Mouse (Mus musculus): ENCODE results near the gene Pds5a. TPM values are rescaled to one million over a fixed set of nuclear protein-coding genes. Genes with fewer than 3 reads are reported as not detected.
A peak's percentile ranks its signal among the peaks of the same experiment; 100 is the strongest.
"Not testable (repeated sequence)": the region's sequence is repeated elsewhere in the genome, so short reads cannot be mapped to it uniquely, and the experiment has no call there.

Pds5a gene
- 73.2 and 75.3 TPM in 2 replicates for polyA plus RNA-seq (2014; fragmentation: Nextera tagmentation; extraction: Ambion mirVana)

DNA sequence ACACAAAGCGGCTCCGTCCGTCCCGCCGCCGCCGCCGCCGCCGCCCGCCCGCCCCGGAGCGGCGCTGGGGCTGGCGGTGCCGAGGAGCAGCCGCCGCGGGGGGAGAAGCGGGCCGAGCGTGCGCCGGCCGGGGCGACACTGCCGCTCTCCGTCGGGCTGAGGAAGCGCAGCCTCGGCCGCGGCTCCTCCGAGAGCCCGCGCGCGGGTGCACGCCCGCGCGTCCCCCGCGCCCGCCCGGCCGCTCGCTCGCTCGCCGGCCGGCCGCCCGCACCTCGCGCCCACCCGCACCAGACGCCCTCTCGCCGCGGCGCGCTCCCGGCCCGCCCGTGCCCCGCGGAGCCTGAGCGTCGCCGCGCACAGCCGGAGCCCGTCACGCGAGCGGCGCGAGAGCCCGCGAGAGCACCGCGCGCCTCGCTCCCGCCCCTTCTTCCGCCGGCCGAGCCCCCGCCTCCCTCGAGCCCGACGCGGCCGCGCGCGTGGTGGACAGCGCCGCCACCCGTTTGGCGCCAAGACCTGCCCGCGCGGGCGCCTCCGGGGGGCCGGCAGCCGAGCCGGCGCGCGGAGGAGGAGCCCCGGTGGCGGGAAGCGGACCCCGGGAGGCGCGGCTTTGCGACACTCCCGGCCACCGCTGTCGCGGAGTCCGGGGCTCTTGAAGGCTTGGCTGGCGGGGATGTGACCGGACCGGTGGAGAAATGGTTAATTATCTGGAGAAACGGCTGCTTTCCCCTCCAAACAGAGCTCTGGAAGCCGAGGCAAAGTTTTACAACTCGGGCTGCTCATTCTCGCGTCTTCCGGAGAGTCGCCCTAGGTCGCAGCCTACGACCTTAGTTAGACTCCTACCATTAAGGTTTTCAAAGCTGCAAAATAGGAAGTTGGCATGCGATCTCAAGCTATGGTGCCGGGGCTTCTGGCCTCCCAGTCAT lies at the start of gene Pds5a:
Gene Pds5a, minus strand, starts transcription at position 438 of the 923 bp plus-strand sequence.
- Histone ChIP-seq H3K9ac (ENCODE audit: low read depth, low read length) (peak within 1 kb of the TSS; percentile 99), H3K4me3 (ENCODE audit: low read depth, low read length) (peak within 1 kb of the TSS; percentile 98), H3K4me1 (replicated peaks; ENCODE audit: control insufficient read depth, insufficient read depth, low read length) (peaks cover 13% of the 10 kb centered on the region), H3K27ac (ENCODE audit: low read depth, low read length) (peak within 1 kb of the TSS; percentile 99), H3K4me2 (peak within 1 kb of the TSS; percentile 94), H3K36me3 (ENCODE audit: control insufficient read depth, insufficient read depth, low read length) (peaks cover 2% of the 10 kb centered on the region; the same call in 1 of the 2 replicates), H3K9me3 (ENCODE audit: control insufficient read depth, low read length) (no peaks in the 10 kb centered on the region), H3K27me3 (replicated peaks; ENCODE audit: control insufficient read depth, insufficient read depth, low read length) (no peaks in the 10 kb centered on the region)
- DNase-seq (ENCODE audit: low spot score) (peak; percentile 91), ATAC-seq (replicated peaks; ENCODE audit: low FRiP score) (peak; percentile 88)
- WGBS: under 1% methylated on average over 92 of the region's 140 CpGs

DNA sequence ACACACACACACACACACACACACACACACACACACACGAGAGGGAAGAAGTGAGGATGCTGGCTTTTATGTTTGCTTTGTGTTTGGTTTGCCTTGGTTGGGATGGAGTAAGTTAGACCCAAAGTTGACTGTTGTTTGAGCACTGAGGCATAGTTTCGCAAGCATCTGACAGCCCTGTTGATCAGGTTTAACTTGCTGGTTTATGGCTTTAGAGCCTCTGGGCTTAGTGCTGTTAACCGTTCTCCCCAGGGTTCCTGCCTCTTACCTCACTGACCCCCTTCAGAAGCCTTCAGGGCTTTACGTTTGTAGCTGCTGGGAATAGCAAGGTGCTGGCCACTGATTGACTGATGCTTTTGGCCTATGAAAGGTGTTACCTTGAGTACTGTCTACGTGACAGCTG lies 48.8 kb upstream of the Pds5a start:
- Histone ChIP-seq H3K9ac (ENCODE audit: low read depth, low read length) (no peak overlapping the region), H3K4me3 (ENCODE audit: low read depth, low read length) (no peak overlapping the region), H3K27me3 (replicated peaks; ENCODE audit: control insufficient read depth, insufficient read depth, low read length) (no peaks in the 10 kb centered on the region), H3K9me3 (ENCODE audit: control insufficient read depth, low read length) (no peaks in the 10 kb centered on the region), H3K4me1 (replicated peaks; ENCODE audit: control insufficient read depth, insufficient read depth, low read length) (no peaks in the 10 kb centered on the region; the same call in 1 of the 2 replicates), H3K36me3 (ENCODE audit: control insufficient read depth, insufficient read depth, low read length) (no peaks in the 10 kb centered on the region), H3K4me2 (no peak overlapping the region), H3K27ac (ENCODE audit: low read depth, low read length) (no peak overlapping the region)
- no peak for DNase-seq (ENCODE audit: low spot score)
- no peak for ATAC-seq (replicated peaks; ENCODE audit: low FRiP score)
- WGBS: 66% methylated on average over 5 of the region's 5 CpGs

DNA sequence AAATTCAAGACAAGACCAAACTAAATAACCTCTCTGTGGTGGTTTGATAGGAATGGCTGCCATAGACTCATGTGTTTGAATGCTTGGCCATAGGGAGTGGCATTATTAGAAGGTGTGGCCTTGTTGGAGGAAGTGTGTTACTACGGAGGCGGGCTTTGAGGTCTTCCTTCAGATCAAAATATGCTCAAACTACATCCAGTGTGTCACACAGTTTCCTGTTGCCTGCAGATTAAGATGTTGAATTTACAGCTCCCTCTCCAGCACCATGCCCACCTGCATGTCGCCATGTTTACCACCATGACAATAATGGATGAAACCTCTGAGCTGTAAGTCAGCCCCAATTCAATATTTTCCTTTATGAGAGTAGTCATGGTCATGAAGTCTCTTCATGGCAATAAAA lies 41.3 kb upstream of the Pds5a start:
- Histone ChIP-seq H3K4me2 (no peak overlapping the region), H3K9me3 (ENCODE audit: control insufficient read depth, low read length) (no peaks in the 10 kb centered on the region), H3K9ac (ENCODE audit: low read depth, low read length) (no peak overlapping the region), H3K27ac (ENCODE audit: low read depth, low read length) (no peak overlapping the region), H3K4me1 (replicated peaks; ENCODE audit: control insufficient read depth, insufficient read depth, low read length) (no peaks in the 10 kb centered on the region), H3K4me3 (ENCODE audit: low read depth, low read length) (no peak overlapping the region), H3K36me3 (ENCODE audit: control insufficient read depth, insufficient read depth, low read length) (no peaks in the 10 kb centered on the region), H3K27me3 (replicated peaks; ENCODE audit: control insufficient read depth, insufficient read depth, low read length) (no peaks in the 10 kb centered on the region)
- WGBS: 81% methylated on average over 3 of the region's 3 CpGs
- DNase-seq (ENCODE audit: low spot score): no peak
- no peak for ATAC-seq (replicated peaks; ENCODE audit: low FRiP score)

DNA sequence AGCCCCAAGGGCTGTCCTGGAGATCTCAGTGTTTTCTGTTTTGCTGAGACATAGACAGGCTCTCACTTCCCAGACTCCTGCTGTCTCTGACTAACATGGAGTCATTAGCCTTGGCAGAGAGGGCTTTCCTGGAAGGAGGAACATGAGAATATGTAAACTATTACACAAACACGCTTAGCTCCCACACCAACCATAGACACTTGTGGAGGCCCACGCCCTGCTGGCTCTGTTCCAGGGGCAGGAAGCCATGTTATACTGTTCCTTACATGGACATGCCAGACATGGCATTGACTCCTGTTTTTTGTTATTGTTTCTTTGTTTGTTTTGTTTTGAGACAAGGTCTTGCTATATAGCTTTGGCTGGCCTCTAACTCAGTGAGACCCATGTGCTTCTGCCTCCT lies 37.5 kb upstream of the Pds5a start:
- Histone ChIP-seq H3K27ac (ENCODE audit: low read depth, low read length) (no peak overlapping the region), H3K27me3 (replicated peaks; ENCODE audit: control insufficient read depth, insufficient read depth, low read length) (no peaks in the 10 kb centered on the region), H3K4me2 (no peak overlapping the region), H3K9me3 (ENCODE audit: control insufficient read depth, low read length) (no peaks in the 10 kb centered on the region), H3K4me3 (ENCODE audit: low read depth, low read length) (no peak overlapping the region), H3K9ac (ENCODE audit: low read depth, low read length) (no peak overlapping the region), H3K4me1 (replicated peaks; ENCODE audit: control insufficient read depth, insufficient read depth, low read length) (peaks cover 14% of the 10 kb centered on the region), H3K36me3 (ENCODE audit: control insufficient read depth, insufficient read depth, low read length) (no peaks in the 10 kb centered on the region)
- DNase-seq (ENCODE audit: low spot score) (no peak), ATAC-seq (replicated peaks; ENCODE audit: low FRiP score) (no peak)
- WGBS: 87% methylated on average over 2 of the region's 2 CpGs

DNA sequence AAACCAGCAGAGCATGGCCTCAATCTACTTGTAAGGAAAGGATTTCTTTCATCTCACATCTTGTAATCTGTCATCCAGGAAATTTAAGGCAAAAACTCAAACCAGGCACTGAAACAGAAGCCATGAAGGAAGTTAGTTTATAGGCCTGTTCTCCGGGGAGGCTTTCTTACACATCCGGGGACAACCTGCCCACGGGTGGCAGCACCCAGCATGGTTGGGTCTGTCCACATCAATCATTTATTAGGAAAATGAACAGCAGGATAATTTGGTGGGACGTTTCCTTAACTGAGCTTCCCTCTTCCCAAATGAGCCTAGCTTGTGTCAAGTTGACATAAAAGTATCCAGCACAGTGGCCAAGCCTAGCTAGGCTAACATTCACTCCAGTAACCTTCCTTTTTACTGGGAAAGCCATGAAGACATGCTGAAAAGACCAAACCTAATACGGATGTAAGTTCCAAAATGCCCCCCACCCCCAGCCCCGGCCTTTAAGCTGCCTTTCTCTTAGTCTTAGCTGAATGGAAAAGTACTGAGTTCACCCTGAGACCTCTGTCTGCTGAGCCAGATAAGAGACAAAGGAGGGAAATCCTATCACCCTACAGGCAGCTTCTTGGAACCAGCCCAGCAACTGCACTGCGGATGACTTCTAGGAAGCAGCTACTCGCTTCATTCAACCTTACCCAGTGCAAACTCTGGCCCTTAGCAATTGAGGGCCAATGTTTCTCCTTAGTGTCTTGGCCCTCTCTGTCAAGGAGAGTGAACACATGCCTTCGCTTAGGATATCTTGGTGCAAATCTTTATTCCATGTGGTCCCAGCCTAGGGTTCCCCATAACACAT lies 33.3 kb upstream of the Pds5a start:
- Histone ChIP-seq H3K4me3 (ENCODE audit: low read depth, low read length) (no peak overlapping the region), H3K9me3 (ENCODE audit: control insufficient read depth, low read length) (no peaks in the 10 kb centered on the region), H3K27ac (ENCODE audit: low read depth, low read length) (peak overlapping the region; percentile 97), H3K36me3 (ENCODE audit: control insufficient read depth, insufficient read depth, low read length) (no peaks in the 10 kb centered on the region), H3K4me1 (replicated peaks; ENCODE audit: control insufficient read depth, insufficient read depth, low read length) (peaks cover 17% of the 10 kb centered on the region), H3K27me3 (replicated peaks; ENCODE audit: control insufficient read depth, insufficient read depth, low read length) (no peaks in the 10 kb centered on the region), H3K9ac (ENCODE audit: low read depth, low read length) (peak overlapping the region; percentile 64), H3K4me2 (peak overlapping the region; percentile 56)
- peak; percentile 99 for ATAC-seq (replicated peaks; ENCODE audit: low FRiP score)
- 29% methylated on average over 9 of the region's 9 CpGs for WGBS
- DNase-seq (ENCODE audit: low spot score): peak; percentile 52

DNA sequence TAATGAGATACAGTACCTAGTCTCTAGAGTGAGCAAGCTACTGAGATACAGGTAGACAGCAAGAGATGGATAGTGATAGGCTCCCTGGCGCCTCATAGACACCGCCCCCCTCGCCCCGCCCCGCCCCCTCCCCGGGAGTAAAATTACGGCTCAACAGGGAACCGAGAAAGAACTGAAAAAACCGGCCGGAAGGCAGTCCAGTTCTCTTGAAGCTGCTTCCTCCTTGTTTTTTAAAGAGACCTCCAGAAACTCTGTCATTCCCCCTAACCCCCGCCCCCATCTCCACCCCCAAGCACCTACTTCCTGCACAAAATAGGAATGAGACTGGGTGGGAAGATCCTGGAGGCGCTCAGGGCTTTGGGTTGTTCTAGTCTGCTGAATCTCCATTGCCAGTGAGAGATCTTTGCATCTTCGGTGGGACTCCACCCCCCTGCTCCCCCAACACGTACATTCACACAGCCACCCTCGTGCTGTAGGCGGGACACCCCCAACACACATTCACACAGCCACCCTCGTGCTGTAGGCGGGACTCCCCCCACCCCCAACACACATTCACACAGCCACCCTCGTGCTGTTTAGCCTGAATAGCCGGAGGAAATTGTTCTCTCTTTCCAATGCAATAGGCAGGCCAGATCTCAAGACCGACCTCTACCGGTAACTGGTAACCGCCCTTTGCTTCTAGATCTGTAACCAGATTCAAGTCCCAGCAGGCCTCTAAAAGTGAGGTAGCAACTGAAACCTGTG lies 26.4 kb upstream of the Pds5a start:
- DNase-seq (ENCODE audit: low spot score) (peak; percentile 75), ATAC-seq (replicated peaks; ENCODE audit: low FRiP score) (peak; percentile 81)
- Histone ChIP-seq H3K9ac (ENCODE audit: low read depth, low read length) (peak overlapping the region; percentile 83), H3K4me3 (ENCODE audit: low read depth, low read length) (peak overlapping the region; percentile 50), H3K27ac (ENCODE audit: low read depth, low read length) (peak overlapping the region; percentile 98), H3K4me1 (replicated peaks; ENCODE audit: control insufficient read depth, insufficient read depth, low read length) (peaks cover 18% of the 10 kb centered on the region), H3K27me3 (replicated peaks; ENCODE audit: control insufficient read depth, insufficient read depth, low read length) (no peaks in the 10 kb centered on the region), H3K4me2 (peak overlapping the region; percentile 89), H3K9me3 (ENCODE audit: control insufficient read depth, low read length) (no peaks in the 10 kb centered on the region), H3K36me3 (ENCODE audit: control insufficient read depth, insufficient read depth, low read length) (no peaks in the 10 kb centered on the region)
- under 1% methylated on average over 23 of the region's 23 CpGs for WGBS

DNA sequence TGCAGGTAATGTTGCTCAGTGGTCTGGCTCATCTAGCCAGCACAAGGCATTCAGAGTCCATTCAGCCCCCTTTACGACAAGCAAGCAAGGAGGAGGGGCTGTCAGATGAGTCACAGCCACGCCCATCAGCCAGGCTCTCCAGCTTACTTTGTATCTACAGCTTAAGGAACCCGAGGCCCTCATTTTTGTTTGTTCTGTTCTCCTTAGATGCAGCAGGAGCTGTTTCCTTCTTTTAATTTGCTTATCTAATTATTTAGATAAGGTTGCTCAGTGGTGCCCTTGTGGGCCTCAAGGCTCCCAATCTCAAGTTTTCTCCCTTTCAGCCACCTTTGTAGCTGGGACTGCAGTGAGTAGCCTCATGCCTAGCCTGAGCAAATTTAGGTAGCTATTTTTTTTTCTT lies 20.3 kb upstream of the Pds5a start:
- Histone ChIP-seq H3K4me3 (ENCODE audit: low read depth, low read length) (no peak overlapping the region), H3K4me2 (no peak overlapping the region), H3K36me3 (ENCODE audit: control insufficient read depth, insufficient read depth, low read length) (no peaks in the 10 kb centered on the region), H3K27ac (ENCODE audit: low read depth, low read length) (peak overlapping the region; percentile 80), H3K27me3 (replicated peaks; ENCODE audit: control insufficient read depth, insufficient read depth, low read length) (no peaks in the 10 kb centered on the region), H3K4me1 (replicated peaks; ENCODE audit: control insufficient read depth, insufficient read depth, low read length) (peaks cover 5% of the 10 kb centered on the region), H3K9me3 (ENCODE audit: control insufficient read depth, low read length) (no peaks in the 10 kb centered on the region), H3K9ac (ENCODE audit: low read depth, low read length) (no peak overlapping the region)
- WGBS: 18% methylated on average over 3 of the region's 3 CpGs
- peak; percentile 84 for ATAC-seq (replicated peaks; ENCODE audit: low FRiP score)
- peak; percentile 54 for DNase-seq (ENCODE audit: low spot score)

DNA sequence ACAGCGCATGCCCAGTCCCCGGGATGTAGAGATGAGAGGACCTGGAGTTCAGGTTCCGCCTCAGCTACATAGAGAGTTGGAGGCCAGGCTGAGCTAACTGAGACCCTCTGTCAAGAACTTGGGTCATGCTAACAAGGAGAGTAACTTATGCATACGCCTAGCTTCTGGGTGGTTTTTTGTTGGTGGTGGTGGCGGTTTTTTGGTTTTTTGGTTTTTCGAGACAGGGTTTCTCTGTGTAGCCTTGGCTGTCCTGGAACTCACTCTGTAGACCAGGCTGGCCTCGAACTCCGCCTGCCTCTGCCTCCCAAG lies 19.8 kb upstream of the Pds5a start:
- not testable (repeated sequence) for H3K4me3 ChIP-seq (ENCODE audit: low read depth, low read length); H3K36me3 ChIP-seq (ENCODE audit: control insufficient read depth, insufficient read depth, low read length); H3K4me1 ChIP-seq (replicated peaks; ENCODE audit: control insufficient read depth, insufficient read depth, low read length); H3K4me2 ChIP-seq; H3K9me3 ChIP-seq (ENCODE audit: control insufficient read depth, low read length); DNase-seq (ENCODE audit: low spot score); H3K27me3 ChIP-seq (replicated peaks; ENCODE audit: control insufficient read depth, insufficient read depth, low read length)
- 0 out of 2 replicates have a peak, but pooled peaks have one; percentile 21 for ATAC-seq (replicated peaks; ENCODE audit: low FRiP score)
- H3K9ac ChIP-seq (ENCODE audit: low read depth, low read length): peak overlapping the region; percentile 17; the same call in 1 of the 2 replicates
- WGBS: 83% methylated on average over 8 of the region's 8 CpGs
- peak overlapping the region; percentile 80 for H3K27ac ChIP-seq (ENCODE audit: low read depth, low read length)
